Mouse (Mus musculus) midbrain, embryonic 14.5 days (tissue): ENCODE measurements around the gene Gm49369. TPM values are rescaled to one million over a fixed set of nuclear protein-coding genes. Genes with fewer than 3 reads are reported as not detected.
A peak's percentile ranks its signal among the peaks of the same experiment; 100 is the strongest.

Experiments used
- ATAC-seq: fragments of 200-750 bp; cut with Nextera tagmentation; 2 replicates; pipeline ENCODE4 v1.8.0; 2017; ENCODE audit warnings: moderate number of reproducible peaks, moderate library complexity; ENCODE audit not compliant: low FRiP score, low TSS enrichment
- DNase-seq: peaks from one replicate; pipeline ENCODE4 v3.0.0-alpha.2; 2015
- H3K27ac ChIP-seq: fragments of 300-500 bp; sonication (generic); replicated peaks from 2 replicates; pipeline ENCODE4 v1.5.1; 2014; ENCODE audit warnings: mild to moderate bottlenecking, low read depth, low read length, moderate library complexity
- H3K27me3 ChIP-seq: fragments of 300-500 bp; sonication (generic); 2 replicates; pipeline ENCODE4 v1.6.1; 2014; ENCODE audit warnings: low read length, control low read depth, mixed read lengths; ENCODE audit not compliant: control insufficient read depth, insufficient read depth
- H3K36me3 ChIP-seq: fragments of 300-500 bp; sonication (generic); 2 replicates; pipeline ENCODE4 v1.6.1; 2014; ENCODE audit warnings: low read length, control low read depth; ENCODE audit not compliant: control insufficient read depth, insufficient read depth
- H3K4me1 ChIP-seq: fragments of 300-500 bp; sonication (generic); 2 replicates; pipeline ENCODE4 v1.6.1; 2014; ENCODE audit warnings: mild to moderate bottlenecking, antibody characterized with exemption, low read length, control low read depth; ENCODE audit not compliant: control insufficient read depth, insufficient read depth
- H3K4me2 ChIP-seq: fragments of 300-500 bp; sonication (generic); 2 replicates; pipeline ENCODE4 v1.6.1; 2014; ENCODE audit warnings: mild to moderate bottlenecking, low read length, moderate library complexity
- H3K4me3 ChIP-seq: fragments of 300-500 bp; sonication (generic); replicated peaks from 2 replicates; pipeline ENCODE4 v1.5.1; 2014; ENCODE audit warnings: low read depth, low read length
- H3K9ac ChIP-seq: fragments of 300-500 bp; sonication (generic); replicated peaks from 2 replicates; pipeline ENCODE4 v1.6.1; 2014; ENCODE audit warnings: mild to moderate bottlenecking, low read length, moderate library complexity
- H3K9me3 ChIP-seq: fragments of 300-500 bp; sonication (generic); 2 replicates; pipeline ENCODE4 v1.6.1; 2016; ENCODE audit warnings: low read length, control low read depth, mixed read lengths; ENCODE audit not compliant: control insufficient read depth
- WGBS: fragments of 180-500 bp; shearing (Covaris S2); extraction: QIAGEN DNeasy Blood & Tissue Kit; methylation state at CpG from one replicate; pipeline ENCODE4 v1.1.7; 2014; 5-methylcytosine and 5-hydroxymethylcytosine counted together
- polyA plus RNA-seq: library from polyadenylated mRNA; unstranded; fragments of >200 nt; fragmentation: Nextera tagmentation; extraction: Ambion mirVana; gene quantifications from 2 replicates; pipeline ENCODE4 v1.2.1, GENCODE M21; 2014

Gm49369 gene
- 1.8 TPM in 1 of 2 replicates, not detected in the other for polyA plus RNA-seq

DNA sequence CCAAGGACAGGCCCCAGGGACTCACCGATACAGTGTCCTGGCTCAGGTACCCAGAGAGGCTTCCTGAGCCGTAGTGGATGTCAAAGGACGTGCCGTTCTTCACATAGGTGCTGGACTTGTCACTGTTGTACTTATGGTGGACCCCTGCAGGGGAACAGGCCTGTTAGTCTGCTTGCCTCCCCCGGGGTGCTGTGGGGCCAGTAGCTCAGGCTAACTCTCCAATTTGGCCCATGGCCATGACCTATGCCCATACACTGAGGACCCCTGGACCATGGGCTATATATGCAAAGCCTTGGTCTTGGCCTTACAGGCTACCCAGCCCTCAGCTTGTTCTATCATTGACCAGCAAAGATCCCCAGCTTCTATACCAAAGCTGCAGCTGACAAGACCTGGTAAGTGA, at the start of gene Gm49369:
Gene Gm49369, minus strand, starts transcription at position 101 of the 400 bp plus-strand sequence.
- H3K4me3 ChIP-seq, result no peak within 1 kb of the TSS
- H3K36me3 ChIP-seq, result peaks cover 80% of the 10 kb centered on the region

DNA sequence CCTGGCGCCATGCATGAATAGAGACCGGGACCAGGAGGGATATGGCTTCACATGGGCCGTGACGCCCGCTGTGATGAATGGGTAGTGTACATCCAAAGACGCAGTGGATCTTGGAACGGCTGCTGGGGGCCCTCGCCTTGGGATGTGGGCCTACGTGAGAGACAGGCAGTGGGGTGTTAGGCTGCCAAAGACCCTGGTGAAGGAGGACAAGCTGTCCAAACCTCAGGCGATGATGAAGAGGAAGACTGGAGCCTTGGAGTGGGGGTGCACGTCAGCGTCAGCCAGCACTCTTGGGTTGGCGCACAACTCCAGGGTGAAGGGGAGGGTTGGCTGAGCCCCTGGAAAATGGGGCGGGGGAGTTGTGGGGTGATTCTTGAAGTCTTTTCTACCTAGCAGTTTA, 48.6 kb upstream of the Gm49369 start:
- 0 out of 2 replicates have a peak, but pooled peaks cover 8% of the 10 kb centered on the region for H3K4me1 ChIP-seq
- 92% methylated on average over 14 of the region's 14 CpGs for WGBS
- no peak overlapping the region for H3K9ac ChIP-seq
- no peaks in the 10 kb centered on the region for H3K9me3 ChIP-seq
- no peak overlapping the region for H3K27ac ChIP-seq
- H3K27me3 ChIP-seq, result no peaks in the 10 kb centered on the region
- DNase-seq, result no peak
- no peaks in the 10 kb centered on the region for H3K36me3 ChIP-seq
- no peak overlapping the region for H3K4me2 ChIP-seq
- ATAC-seq, result no peak
- H3K4me3 ChIP-seq, result no peak overlapping the region

More for the DNA sequence above, at the start of gene Gm49369:
- DNase-seq (no peak), ATAC-seq (no peak)
- peaks cover 9% of the 10 kb centered on the region for H3K4me1 ChIP-seq
- H3K27ac ChIP-seq, result no peak within 1 kb of the TSS
- no peak within 1 kb of the TSS for H3K4me2 ChIP-seq
- no peak within 1 kb of the TSS for H3K9ac ChIP-seq
- no peaks in the 10 kb centered on the region for H3K9me3 ChIP-seq
- 98% methylated on average over 5 of the region's 5 CpGs for WGBS
- H3K27me3 ChIP-seq, result no peaks in the 10 kb centered on the region

DNA sequence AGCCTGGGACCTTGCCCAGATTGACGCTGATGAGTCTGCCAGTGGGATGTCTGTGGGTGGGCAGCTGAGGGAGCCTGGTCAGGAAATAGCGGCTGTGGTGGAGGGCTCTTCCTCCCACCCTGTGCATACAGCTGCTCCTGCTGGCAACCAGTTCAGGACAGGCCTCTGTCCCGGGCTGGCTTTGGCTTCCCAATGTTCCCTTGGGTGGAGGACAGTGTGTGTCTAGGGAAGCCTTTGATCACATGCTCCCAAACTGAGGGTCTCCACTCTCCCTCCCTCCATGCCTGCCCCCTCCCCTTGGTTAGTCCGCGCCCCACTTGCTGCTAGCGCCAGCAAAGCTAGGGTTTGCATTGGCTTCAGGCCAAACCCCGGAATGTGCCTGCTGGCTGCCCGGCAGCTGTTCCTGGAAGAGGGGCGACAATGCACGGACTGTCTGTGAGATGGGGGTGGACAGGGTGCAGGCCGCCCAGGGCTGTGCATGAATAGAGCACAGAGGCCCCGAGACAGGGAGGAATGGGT, 47.8 kb upstream of the Gm49369 start:
- no peak overlapping the region for H3K4me3 ChIP-seq
- H3K27ac ChIP-seq, result peak overlapping the region; percentile 14; the same call in 1 of the 2 replicates
- H3K9me3 ChIP-seq, result no peaks in the 10 kb centered on the region
- 46% methylated on average over 12 of the region's 12 CpGs for WGBS
- ATAC-seq (peak; percentile 70), DNase-seq (peak; percentile 75)
- H3K4me2 ChIP-seq, result no peak overlapping the region
- 0 out of 2 replicates have a peak, but pooled peaks cover 8% of the 10 kb centered on the region for H3K4me1 ChIP-seq
- H3K27me3 ChIP-seq, result no peaks in the 10 kb centered on the region
- no peaks in the 10 kb centered on the region for H3K36me3 ChIP-seq
- H3K9ac ChIP-seq, result no peak overlapping the region

DNA sequence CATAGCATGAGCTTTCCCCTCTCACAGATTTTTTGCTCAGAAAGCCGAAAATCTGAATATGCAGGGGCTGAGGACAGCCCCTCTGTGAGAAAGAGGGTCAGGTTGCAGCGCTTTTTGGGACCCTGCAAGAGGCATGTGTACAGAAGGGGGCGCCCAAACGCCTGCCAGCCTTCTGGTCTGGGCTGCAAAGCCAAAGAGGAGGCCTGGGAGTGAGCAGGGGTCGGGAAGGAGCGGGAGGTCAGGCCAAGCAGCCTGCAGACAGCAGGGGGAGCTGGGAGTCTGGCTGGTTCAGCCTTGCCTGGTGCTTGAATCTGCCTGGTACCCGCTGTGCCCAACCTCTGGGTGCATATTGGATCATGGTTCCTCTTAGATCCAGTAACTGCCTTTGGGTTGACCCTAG, 45.7 kb upstream of the Gm49369 start:
- no peaks in the 10 kb centered on the region for H3K27me3 ChIP-seq
- ATAC-seq, result no peak
- 0 out of 2 replicates have a peak, but pooled peaks cover 8% of the 10 kb centered on the region for H3K4me1 ChIP-seq
- no peak overlapping the region for H3K27ac ChIP-seq
- no peaks in the 10 kb centered on the region for H3K9me3 ChIP-seq
- no peak overlapping the region for H3K4me3 ChIP-seq
- H3K36me3 ChIP-seq, result no peaks in the 10 kb centered on the region
- WGBS, result 6% methylated on average over 7 of the region's 7 CpGs
- peak; percentile 70 for DNase-seq
- no peak overlapping the region for H3K4me2 ChIP-seq
- H3K9ac ChIP-seq, result no peak overlapping the region

DNA sequence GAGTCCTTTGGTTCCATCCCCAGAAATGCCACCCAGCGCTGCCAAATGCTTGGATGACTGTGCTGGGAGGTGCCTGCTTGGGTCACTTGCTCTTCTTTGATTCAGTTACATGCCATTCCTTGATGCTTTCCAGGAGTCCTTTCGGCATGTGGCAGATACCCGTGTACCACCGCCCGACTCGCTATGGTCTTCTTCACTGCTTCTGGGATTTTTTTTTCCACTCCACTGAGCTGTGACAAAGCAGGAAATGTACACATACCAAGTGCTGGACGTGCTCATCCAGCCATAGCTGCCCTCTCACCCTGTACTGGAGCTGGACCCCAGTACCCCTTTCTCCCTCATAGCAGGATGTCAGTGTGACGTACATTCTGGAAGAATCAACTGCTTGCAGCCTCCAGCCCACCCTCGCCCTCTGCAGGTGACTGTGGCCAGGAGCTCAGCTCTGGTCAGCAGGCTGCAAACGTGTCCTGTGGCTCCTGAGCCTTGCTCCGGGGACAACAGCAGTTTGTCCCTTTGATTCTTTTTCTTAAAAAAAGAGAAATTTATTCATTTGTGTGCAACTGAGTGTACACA, 43.3 kb upstream of the Gm49369 start:
- 0 out of 2 replicates have a peak, but pooled peaks cover 7% of the 10 kb centered on the region for H3K4me1 ChIP-seq
- H3K27ac ChIP-seq, result no peak overlapping the region
- H3K36me3 ChIP-seq, result no peaks in the 10 kb centered on the region
- H3K9me3 ChIP-seq, result no peaks in the 10 kb centered on the region
- H3K9ac ChIP-seq, result no peak overlapping the region
- H3K27me3 ChIP-seq, result no peaks in the 10 kb centered on the region
- no peak overlapping the region for H3K4me3 ChIP-seq
- DNase-seq (peak; percentile 32), ATAC-seq (no peak)
- no peak overlapping the region for H3K4me2 ChIP-seq
- WGBS, result 54% methylated on average over 11 of the region's 11 CpGs

DNA sequence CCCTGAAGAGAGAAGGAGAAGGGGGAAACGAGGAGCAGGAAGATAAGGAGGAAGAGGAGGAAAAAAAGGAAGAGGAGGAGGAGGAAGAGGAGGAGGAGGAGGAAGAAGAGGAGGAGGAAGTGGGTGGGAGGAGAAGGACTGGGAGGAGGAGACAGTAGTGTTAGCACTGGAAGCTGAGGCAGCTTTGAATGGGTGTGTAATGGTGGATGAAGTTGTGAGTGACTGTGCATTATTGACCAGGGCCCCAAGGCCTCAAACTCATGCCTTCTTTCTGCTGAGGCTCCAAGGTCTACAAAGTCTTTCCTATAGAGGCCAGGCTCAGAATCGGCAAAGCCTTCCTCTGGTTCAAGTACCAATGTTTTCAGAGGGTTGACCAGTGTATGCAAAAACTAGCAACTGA, 39.4 kb upstream of the Gm49369 start:
- Histone ChIP-seq H3K4me1 (no peaks in the 10 kb centered on the region), H3K4me3 (no peak overlapping the region), H3K9me3 (no peaks in the 10 kb centered on the region), H3K27me3 (no peaks in the 10 kb centered on the region), H3K9ac (no peak overlapping the region), H3K36me3 (no peaks in the 10 kb centered on the region), H3K27ac (no peak overlapping the region), H3K4me2 (no peak overlapping the region)
- ATAC-seq, result no peak
- 74% methylated on average over 2 of the region's 2 CpGs for WGBS
- no peak for DNase-seq

DNA sequence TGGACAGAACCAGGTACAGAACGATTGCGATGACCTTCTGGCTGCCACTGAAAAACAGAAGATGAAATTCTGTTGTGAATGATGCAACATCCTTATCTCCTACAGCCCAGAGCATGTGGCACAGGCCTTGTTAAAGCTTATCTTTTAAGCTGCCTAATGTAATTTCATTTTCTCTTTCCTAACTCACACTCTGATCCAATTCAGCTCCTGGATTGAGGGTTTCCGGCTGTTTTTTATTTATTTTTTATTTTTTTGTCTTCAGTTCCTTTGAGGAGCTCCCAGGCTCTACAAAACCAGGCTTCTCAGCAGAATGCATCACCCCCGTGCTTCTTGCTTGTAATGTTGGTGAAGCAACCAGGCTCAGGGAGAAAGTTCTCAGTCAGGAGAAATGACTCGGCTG, 37.4 kb upstream of the Gm49369 start:
- DNase-seq (no peak), ATAC-seq (no peak)
- no peaks in the 10 kb centered on the region for H3K9me3 ChIP-seq
- no peaks in the 10 kb centered on the region for H3K36me3 ChIP-seq
- H3K4me2 ChIP-seq, result no peak overlapping the region
- no peaks in the 10 kb centered on the region for H3K4me1 ChIP-seq
- H3K27ac ChIP-seq, result no peak overlapping the region
- 82% methylated on average over 5 of the region's 5 CpGs for whole genome bisulfite sequencing
- no peaks in the 10 kb centered on the region for H3K27me3 ChIP-seq
- no peak overlapping the region for H3K9ac ChIP-seq
- H3K4me3 ChIP-seq, result no peak overlapping the region

DNA sequence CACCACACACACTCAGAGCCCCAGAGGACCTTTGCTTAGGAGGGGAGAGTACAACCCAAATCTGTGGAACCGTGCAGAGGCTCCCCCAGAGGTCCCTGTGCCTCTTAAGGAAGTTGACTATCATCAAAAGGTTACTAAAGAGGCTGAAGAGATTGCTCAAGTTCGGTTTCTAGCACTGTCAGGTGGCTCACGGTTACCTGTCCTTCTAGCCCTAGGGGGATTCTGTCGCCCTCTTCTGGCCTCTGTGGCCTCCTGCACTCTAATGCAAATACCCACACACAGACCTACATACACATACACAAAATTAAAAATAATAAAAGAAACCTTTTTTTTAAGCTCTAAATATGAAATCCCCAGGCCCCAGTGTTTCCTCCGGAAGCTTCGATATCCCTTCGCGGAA, 36.2 kb upstream of the Gm49369 start:
- H3K9ac ChIP-seq, result no peak overlapping the region
- no peak overlapping the region for H3K4me2 ChIP-seq
- no peaks in the 10 kb centered on the region for H3K27me3 ChIP-seq
- ATAC-seq (no peak), DNase-seq (no peak)
- H3K4me3 ChIP-seq, result no peak overlapping the region
- no peaks in the 10 kb centered on the region for H3K36me3 ChIP-seq
- 89% methylated on average over 8 of the region's 8 CpGs for whole genome bisulfite sequencing
- no peak overlapping the region for H3K27ac ChIP-seq
- H3K9me3 ChIP-seq, result no peaks in the 10 kb centered on the region
- no peaks in the 10 kb centered on the region for H3K4me1 ChIP-seq

DNA sequence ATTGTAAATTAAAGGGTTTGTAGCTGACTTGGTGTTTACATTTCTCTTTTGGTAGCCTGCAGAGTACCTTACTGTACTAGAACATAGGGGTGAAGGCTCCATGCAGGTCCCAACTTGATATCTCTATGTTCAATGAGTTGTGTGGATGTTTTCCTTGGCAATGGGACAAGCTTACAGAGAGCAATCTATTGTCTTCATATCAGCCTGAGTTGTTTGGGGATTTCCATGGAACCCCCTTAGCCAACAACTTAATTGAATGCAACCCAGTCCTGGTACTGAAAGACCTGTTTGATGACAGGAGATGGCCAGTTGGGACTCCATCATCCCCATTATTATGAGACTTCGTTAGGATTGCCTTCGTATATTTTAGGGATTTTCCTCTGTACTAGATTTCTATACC, 35.6 kb upstream of the Gm49369 start:
- WGBS, result 93% methylated on average over 2 of the region's 2 CpGs
- no peak overlapping the region for H3K9ac ChIP-seq
- no peak overlapping the region for H3K4me2 ChIP-seq
- no peaks in the 10 kb centered on the region for H3K36me3 ChIP-seq
- H3K27me3 ChIP-seq, result no peaks in the 10 kb centered on the region
- DNase-seq (no peak), ATAC-seq (no peak)
- no peak overlapping the region for H3K27ac ChIP-seq
- no peaks in the 10 kb centered on the region for H3K4me1 ChIP-seq
- H3K4me3 ChIP-seq, result no peak overlapping the region
- no peaks in the 10 kb centered on the region for H3K9me3 ChIP-seq
